Mouse (Mus musculus): ENCODE results near the gene Gm49369.
"Not testable (repeated sequence)": the region's sequence is repeated elsewhere in the genome, so short reads cannot be mapped to it uniquely, and the experiment has no call there.

The Gm49369 gene

GRCm38 (mm10) chr7:142323396-142324117, 58.9 kb downstream of the Gm49369 start:
- DNase-seq: peak in 1 of 2 experiments; percentile 69

- peak; percentile 63 to 75 for DNase-seq
Measured at GRCm38 (mm10) chr7:142322641-142323040, 59.8 kb downstream of the Gm49369 start.

- DNase-seq: not testable (repeated sequence)
Measured at GRCm38 (mm10) chr7:142321637-142322306, 60.7 kb downstream of the Gm49369 start.

Measured in thymus, adult 18-20 months (tissue).